Mouse (Mus musculus): ENCODE results near the gene Ctla2b.
"Not testable (repeated sequence)": the region's sequence is repeated elsewhere in the genome, so short reads cannot be mapped to it uniquely, and the experiment has no call there.

The Ctla2b gene

GRCm38 (mm10) chr13:60897328-60897727, at the start of gene Ctla2b:
Ctla2b (minus strand) TSS chr13:60897447.
- no peak for DNase-seq (ENCODE audit: low read depth)

- DNase-seq (ENCODE audit: low read depth): not testable (repeated sequence)
These were observed 44.6 kb upstream of the Ctla2b start, which contains the start of gene Tpbpa for GRCm38 (mm10) chr13:60941884-60942283. Tpbpa (minus strand) TSS chr13:60941984.

GRCm38 (mm10) chr13:60936500-60936901, 39.3 kb upstream of the Ctla2b start, which contains the start of the genes Gm49391 and Ctla2a:
Gm49391 (minus strand) TSS chr13:60936571.
Ctla2a (minus strand) TSS chr13:60936625.
- no peak for DNase-seq (ENCODE audit: low read depth)

- not testable (repeated sequence) for DNase-seq (ENCODE audit: low read depth)
These were observed 38.2 kb upstream of the Ctla2b start, which contains the start of gene Gm49393 for GRCm38 (mm10) chr13:60935490-60935889. Gm49393 (minus strand) TSS chr13:60935590.

- not testable (repeated sequence) for DNase-seq (ENCODE audit: low read depth)
These were observed 7.5 kb upstream of the Ctla2b start, which contains the start of gene Tpbpb for GRCm38 (mm10) chr13:60904780-60905179. Tpbpb (minus strand) TSS chr13:60904880.

GRCm38 (mm10) chr13:60896794-60897193, 453 bp downstream of the Ctla2b start, which contains the start of gene Gm49392:
Gm49392 (minus strand) TSS chr13:60896894.
- DNase-seq (ENCODE audit: low read depth): not testable (repeated sequence)

- no peak for DNase-seq (ENCODE audit: low read depth)
These were observed 1.7 kb downstream of the Ctla2b start for GRCm38 (mm10) chr13:60895406-60896160.

GRCm38 (mm10) chr13:60892301-60892700, 4.9 kb downstream of the Ctla2b start:
- DNase-seq (ENCODE audit: low read depth): no peak

- no peak for DNase-seq (ENCODE audit: low read depth)
These were observed 33.0 kb downstream of the Ctla2b start, which contains the start of gene 4930486L24Rik for GRCm38 (mm10) chr13:60864281-60864680. 4930486L24Rik (minus strand) TSS chr13:60864475.

GRCm38 (mm10) chr13:60848241-60849120, 48.8 kb downstream of the Ctla2b start:
- DNase-seq (ENCODE audit: low read depth): no peak
